Mouse (Mus musculus) G1E (cell line): ENCODE results near the gene Usp4. TPM values are rescaled to one million over a fixed set of nuclear protein-coding genes. Genes with fewer than 3 reads are reported as not detected.

Experiments
- ATAC-seq: 2 replicates; pipeline ENCODE4 v1.8.0; 2016; ENCODE audit warnings: mild to moderate bottlenecking; ENCODE audit not compliant: insufficient number of reproducible peaks, poor library complexity, low FRiP score, severe bottlenecking; ENCODE audit errors: extremely low read depth
- DNase-seq: peaks from one replicate; pipeline ENCODE4 v3.0.0; 2012; ENCODE audit warnings: low spot score
- H3K27me3 ChIP-seq: 2 replicates; pipeline ENCODE4 v1.6.1; 2012; ENCODE audit warnings: mild to moderate bottlenecking, low read length, inconsistent platforms; ENCODE audit not compliant: insufficient read depth
- H3K36me3 ChIP-seq: replicated peaks from 2 replicates; pipeline ENCODE3; 2012; ENCODE audit warnings: mild to moderate bottlenecking, inconsistent platforms
- H3K4me1 ChIP-seq: 2 replicates; pipeline ENCODE4 v1.6.1; 2012; ENCODE audit warnings: low read depth, low read length, inconsistent platforms, mixed read lengths; ENCODE audit not compliant: insufficient read depth
- H3K4me3 ChIP-seq: 2 replicates; pipeline ENCODE4 v1.5.1; 2012; ENCODE audit warnings: low read depth, mild to moderate bottlenecking, inconsistent platforms, low read length, moderate library complexity, mixed read lengths
- H3K9me3 ChIP-seq: replicated peaks from 2 replicates; pipeline ENCODE4 v1.6.1; 2012; ENCODE audit warnings: inconsistent platforms
- CTCF ChIP-seq: IDR thresholded peaks from 2 replicates; pipeline ENCODE4 v1.5.1; 2012; ENCODE audit warnings: low read depth, low read length, inconsistent platforms, mixed read lengths
- GATA1 ChIP-seq: IDR thresholded peaks from 2 replicates; pipeline ENCODE4 v1.6.1; 2012; ENCODE audit warnings: borderline replicate concordance, low read length, inconsistent platforms, mixed read lengths
- GATA2 ChIP-seq: IDR thresholded peaks from 2 replicates; pipeline ENCODE4 v1.6.1; 2012; ENCODE audit warnings: low read depth, low read length, inconsistent platforms, borderline replicate concordance
- POLR2AphosphoS5 ChIP-seq: IDR thresholded peaks from 2 replicates; pipeline ENCODE4 v1.6.1; 2012; ENCODE audit warnings: low read depth, low read length, inconsistent platforms; ENCODE audit not compliant: insufficient replicate concordance
- TAL1 ChIP-seq: conservative IDR thresholded peaks from 2 replicates; pipeline ENCODE4 v1.6.1; 2012; ENCODE audit warnings: low read depth, low read length, inconsistent platforms, mixed read lengths
- polyA plus RNA-seq: library from polyadenylated mRNA; stranded (reverse); fragments of >175 nt; gene quantifications from 2 replicates; pipeline ENCODE4 v1.2.3, GENCODE M21; 2012
- total RNA-seq, 2 experiments: library from RNA; stranded (forward) in 1 of 2; stranded (reverse) in 1 of 2; fragments of 200-1000 nt in 1 of 2; fragments of >200 nt in 1 of 2; fragmentation: Nextera tagmentation in 1 of 2; gene quantifications; 2 replicates each; pipeline ENCODE4 v1.2.3; 2014 to 2017

The Usp4 gene
- total RNA-seq (2014; fragmentation: Nextera tagmentation) (126 and 131 TPM in 2 replicates), total RNA-seq (2017) (76.5 and 78.6 TPM in 2 replicates), polyA plus RNA-seq (60.8 and 97.3 TPM in 2 replicates)

DNA sequence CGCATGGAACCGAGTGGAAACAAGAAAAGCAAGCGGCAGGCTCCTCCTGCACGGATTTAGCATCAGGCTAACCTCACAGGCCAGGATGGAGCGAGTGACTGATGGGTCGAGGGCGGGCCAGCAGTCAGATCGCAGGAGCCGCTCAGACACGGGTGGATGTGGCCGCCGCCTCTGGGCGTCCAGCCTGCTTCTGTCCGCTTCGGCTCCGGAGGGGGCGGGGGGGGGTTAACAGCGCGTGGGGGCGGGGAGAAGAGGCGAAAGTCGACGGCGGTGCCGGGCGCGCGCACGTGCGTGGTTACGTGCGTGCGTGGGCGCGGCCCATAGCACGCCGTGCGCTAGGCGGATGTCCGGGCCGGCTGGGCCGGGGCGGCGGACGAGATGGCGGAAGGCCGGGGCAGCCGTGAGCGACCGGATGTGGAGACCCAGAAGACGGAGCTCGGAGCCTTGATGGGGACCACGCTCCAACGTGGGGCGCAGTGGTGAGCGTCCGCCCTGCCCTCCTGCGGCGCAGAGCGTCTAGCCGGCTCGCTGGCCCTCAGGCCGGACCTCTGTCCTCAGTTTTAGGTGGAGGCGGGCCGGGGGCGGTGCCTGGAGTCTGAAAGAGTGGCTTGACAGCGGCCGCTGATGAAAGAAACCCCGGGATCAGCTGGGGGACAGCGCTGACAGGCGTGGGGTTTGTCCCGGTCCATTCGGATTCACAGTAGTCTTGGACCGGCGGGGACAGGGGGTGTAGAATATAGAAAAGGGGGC, at the start of gene Usp4:
TSS of gene Usp4 (plus strand) at position 314 of the 750 bp plus-strand sequence.
- H3K27me3 ChIP-seq, result no peaks in the 10 kb centered on the region

DNA sequence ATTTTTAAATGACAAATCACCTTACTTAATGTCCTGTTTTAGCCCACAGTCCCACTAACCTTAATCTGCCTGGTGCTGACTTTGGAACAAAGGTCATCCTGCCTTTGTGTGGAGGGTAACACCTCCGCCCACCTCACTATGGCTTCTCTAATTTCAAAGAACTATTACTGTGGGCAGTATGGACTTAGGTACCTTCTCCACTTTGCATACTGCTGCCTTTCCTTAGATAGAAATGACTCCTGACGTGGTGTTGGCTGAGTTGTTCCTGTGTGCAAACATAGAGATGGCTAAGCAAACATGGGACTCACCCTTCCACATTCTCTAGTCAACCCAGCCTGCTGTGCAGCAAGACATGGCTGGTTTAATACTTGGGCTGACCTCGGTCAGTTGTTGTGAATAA, 45.8 kb upstream of the Usp4 start:
- ATAC-seq, result no peak
- peaks cover 19% of the 10 kb centered on the region for H3K4me1 ChIP-seq
- H3K9me3 ChIP-seq, result no peaks in the 10 kb centered on the region
- no peaks in the 10 kb centered on the region for H3K27me3 ChIP-seq
- no peak overlapping the region for H3K4me3 ChIP-seq
- no peak for TF ChIP-seq CTCF
- no peak for TF ChIP-seq GATA2
- no peak for TF ChIP-seq GATA1
- no peak for TF ChIP-seq TAL1
- no peak for TF ChIP-seq POLR2AphosphoS5
- DNase-seq, result no peak
- peaks cover 43% of the 10 kb centered on the region for H3K36me3 ChIP-seq

More for the DNA sequence above, at the start of gene Usp4:
- peak; percentile 52 for ATAC-seq
- 0 out of 2 replicates have a peak, but pooled peaks cover 2% of the 10 kb centered on the region for H3K9me3 ChIP-seq
- peak; percentile 89 for DNase-seq
- H3K4me3 ChIP-seq, result peak within 1 kb of the TSS; percentile 96
- peaks cover 36% of the 10 kb centered on the region for H3K36me3 ChIP-seq
- peaks cover 54% of the 10 kb centered on the region for H3K4me1 ChIP-seq
- TF ChIP-seq CTCF (no peak), POLR2AphosphoS5 (no peak), TAL1 (no peak), GATA2 (no peak), GATA1 (no peak)

DNA sequence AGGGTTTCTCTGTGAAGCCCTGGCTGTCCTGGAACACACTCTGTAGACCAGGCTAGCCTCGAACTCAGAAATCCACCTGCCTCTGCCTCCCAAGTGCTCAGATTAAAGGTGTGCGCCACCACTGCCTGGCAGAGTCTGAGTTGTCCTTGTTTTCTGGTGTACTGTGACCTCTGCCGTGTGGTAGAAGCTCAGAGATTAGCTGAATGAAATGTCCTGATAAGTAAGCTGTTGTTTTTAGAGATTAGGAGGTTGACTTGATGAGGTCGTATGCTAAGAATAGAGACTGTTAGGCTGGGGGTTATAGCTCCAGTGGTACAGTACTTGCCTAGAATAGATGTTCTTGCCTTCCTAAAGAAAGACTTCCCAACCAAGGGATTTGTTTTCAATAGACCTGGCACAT, 42.9 kb upstream of the Usp4 start:
- Histone ChIP-seq H3K36me3 (peaks cover 43% of the 10 kb centered on the region), H3K4me1 (peaks cover 22% of the 10 kb centered on the region), H3K4me3 (peak overlapping the region; percentile 73; the same call in 1 of the 2 replicates), H3K27me3 (no peaks in the 10 kb centered on the region), H3K9me3 (no peaks in the 10 kb centered on the region)
- DNase-seq, result no peak
- no peak for TF ChIP-seq GATA1
- TF ChIP-seq CTCF, result no peak
- no peak for TF ChIP-seq GATA2
- no peak for ATAC-seq

DNA sequence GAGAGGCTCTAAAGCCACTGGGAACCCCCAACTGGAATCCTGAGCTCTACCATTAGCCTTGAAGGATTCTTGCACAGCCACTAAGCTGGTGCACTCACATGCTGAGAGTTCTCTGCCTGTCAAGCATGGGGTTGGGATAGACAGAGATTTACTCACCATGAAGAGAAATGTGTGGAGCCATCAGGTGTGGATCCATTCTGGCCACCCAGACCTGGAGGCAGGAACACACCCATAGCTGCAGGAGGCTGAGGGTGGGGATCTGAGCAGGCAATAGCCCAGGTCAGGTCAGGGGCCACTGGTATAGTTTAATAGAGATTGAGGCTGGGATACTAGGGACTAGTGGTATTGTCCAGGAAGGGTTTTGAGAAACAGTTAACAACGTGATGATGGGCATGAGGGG, 42.5 kb upstream of the Usp4 start:
- peaks cover 26% of the 10 kb centered on the region for H3K4me1 ChIP-seq
- DNase-seq, result no peak
- no peak for ATAC-seq

DNA sequence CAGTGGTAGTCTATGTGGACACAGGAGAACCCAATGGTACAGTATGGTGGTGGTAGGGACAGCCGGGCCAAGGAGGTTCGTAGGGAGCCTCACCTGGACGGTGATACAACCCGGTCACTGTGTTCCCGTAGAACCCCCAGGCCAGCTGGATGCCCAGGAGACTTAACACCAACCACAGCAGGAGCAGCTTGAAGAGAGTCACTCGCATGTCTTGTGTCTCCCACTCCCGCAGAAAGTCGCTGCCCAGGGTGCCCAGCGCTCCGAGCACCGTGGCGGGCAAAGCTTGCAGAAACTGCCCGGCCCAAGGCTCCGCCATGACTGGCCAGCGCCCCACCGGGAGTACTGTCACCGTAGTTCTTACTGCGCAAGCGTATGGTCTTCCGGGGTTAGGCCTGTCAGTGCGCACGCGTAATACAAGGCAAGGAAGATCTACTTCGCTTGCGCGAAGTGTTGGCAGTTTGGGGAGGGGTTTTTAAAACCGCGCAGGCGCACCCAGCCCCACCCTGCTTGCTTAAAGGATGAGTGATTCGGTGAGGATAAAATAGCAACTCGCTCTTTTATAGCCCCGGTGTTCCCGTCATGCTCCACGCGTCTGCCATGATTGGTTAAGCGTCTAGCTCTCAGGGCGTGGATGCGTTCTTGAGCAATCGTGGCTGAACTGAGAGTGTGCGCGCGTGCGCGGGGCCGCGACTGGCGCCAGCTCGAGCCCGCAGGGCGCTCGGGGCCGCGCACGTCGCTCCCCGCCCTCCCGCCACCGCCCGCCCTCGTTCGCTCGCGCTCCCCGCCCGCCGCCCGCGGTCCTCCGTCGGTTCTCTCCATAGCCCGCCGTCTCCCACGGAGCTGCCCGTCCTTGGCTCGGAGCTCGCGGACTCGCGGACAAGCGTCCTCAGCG, 41.8 kb upstream of the Usp4 start, which contains the start of the genes Rhoa and Tcta:
TSS of gene Rhoa (plus strand) at position 501 of the 892 bp plus-strand sequence.
TSS of gene Tcta (minus strand) at position 532 of the 892 bp plus-strand sequence.
- TF ChIP-seq POLR2AphosphoS5 (peak; percentile 92), TAL1 (no peak)
- peaks cover 42% of the 10 kb centered on the region for H3K36me3 ChIP-seq
- ATAC-seq (peak; percentile 93), DNase-seq (peak; percentile 97)
- H3K9me3 ChIP-seq, result no peaks in the 10 kb centered on the region
- no peaks in the 10 kb centered on the region for H3K27me3 ChIP-seq
- H3K4me3 ChIP-seq, result peak within 1 kb of the TSS; percentile 73
- peaks cover 29% of the 10 kb centered on the region for H3K4me1 ChIP-seq

More for the DNA sequence above, 42.5 kb upstream of the Usp4 start:
- TF ChIP-seq GATA1 (no peak), GATA2 (no peak), POLR2AphosphoS5 (no peak), CTCF (no peak), TAL1 (no peak)
- Histone ChIP-seq H3K4me3 (peak overlapping the region; percentile 73), H3K27me3 (no peaks in the 10 kb centered on the region), H3K9me3 (no peaks in the 10 kb centered on the region), H3K36me3 (peaks cover 47% of the 10 kb centered on the region)

DNA sequence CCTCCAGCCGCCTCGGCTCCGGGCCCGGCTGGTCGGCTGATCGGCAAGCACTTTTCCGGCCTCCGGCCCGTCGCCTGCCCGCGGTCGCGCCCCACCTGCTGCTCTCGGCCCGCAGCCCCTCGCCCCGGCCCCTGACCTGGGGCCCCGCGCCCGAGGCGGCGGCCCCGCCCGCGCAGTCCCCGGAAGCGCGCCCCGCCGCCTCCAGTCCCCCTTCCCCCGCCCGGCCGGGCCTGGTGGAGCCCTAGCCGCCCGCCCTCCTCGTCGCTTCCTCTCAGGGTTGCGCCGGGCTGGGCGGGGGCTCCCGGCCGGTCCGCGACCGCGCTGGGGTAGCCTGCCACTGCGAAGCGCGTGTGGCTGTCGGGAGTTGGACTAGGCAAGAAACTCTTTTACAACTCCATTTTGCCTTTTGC, 41.1 kb upstream of the Usp4 start:
- no peak for TF ChIP-seq CTCF
- no peak for TF ChIP-seq POLR2AphosphoS5
- TF ChIP-seq GATA1, result no peak
- no peak for TF ChIP-seq TAL1
- no peak for TF ChIP-seq GATA2
- peak; percentile 81 for DNase-seq

More for the DNA sequence above, 41.1 kb upstream of the Usp4 start:
- H3K36me3 ChIP-seq, result peaks cover 44% of the 10 kb centered on the region
- H3K9me3 ChIP-seq, result no peaks in the 10 kb centered on the region
- H3K27me3 ChIP-seq, result no peaks in the 10 kb centered on the region
- no peak for ATAC-seq
- H3K4me1 ChIP-seq, result peaks cover 35% of the 10 kb centered on the region
- peak overlapping the region; percentile 73 for H3K4me3 ChIP-seq
